Mouse (Mus musculus): ENCODE measurements around the gene Fmod.

DNA sequence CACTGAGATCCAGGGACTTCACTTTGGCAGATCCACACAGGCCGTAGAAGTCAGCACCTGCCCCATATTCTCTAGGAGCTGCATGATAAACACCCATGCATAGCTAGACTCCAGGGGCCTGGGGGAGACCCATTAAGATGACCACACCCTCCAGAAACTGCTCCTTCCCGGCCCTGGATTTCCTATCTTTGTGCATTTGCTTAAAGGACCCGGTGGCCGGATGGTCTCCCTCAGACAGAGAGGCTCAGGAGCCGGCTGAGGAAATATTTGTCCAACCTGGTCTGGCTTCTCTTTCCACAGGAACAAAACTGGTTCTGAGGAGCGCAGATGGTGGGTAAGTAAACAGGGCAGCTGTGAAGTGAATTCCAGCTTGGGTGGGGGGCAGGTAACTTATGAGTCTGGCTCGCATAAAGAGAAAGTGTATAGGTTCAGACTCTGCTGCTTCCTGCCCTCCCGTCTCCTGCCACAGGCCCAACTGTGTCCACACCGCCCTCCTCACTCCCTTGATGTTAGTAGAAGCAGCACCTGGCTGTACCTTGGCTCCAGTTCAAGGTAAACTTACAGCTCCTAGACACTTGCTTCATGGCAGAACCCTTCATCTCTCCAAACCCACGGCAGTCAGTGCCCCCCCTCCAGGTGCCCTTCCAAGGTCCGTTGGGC lies 30.8 kb upstream of the Fmod start:
- TF ChIP-seq MAFK (IDR thresholded peaks at IDR 0.05; ENCODE audit: insufficient read depth, low read depth, low read length) = no peak
- TF ChIP-seq CHD2 (IDR thresholded peaks at IDR 0.05; ENCODE audit: low read depth, low read length) = no peak
- no peak for TF ChIP-seq ZC3H11A (IDR thresholded peaks at IDR 0.05; ENCODE audit: borderline replicate concordance, low read depth, low read length)
- TF ChIP-seq HCFC1 (IDR thresholded peaks at IDR 0.05; ENCODE audit: borderline replicate concordance, insufficient read depth, low read length) = no peak
- no peak for TF ChIP-seq ZNF384 (IDR thresholded peaks at IDR 0.05; ENCODE audit: low read depth, low read length)

Data from ES-E14 (cell line).